Mouse (Mus musculus): Measurements from ENCODE around the gene Pttg1ip.

Gene Pttg1ip

DNA sequence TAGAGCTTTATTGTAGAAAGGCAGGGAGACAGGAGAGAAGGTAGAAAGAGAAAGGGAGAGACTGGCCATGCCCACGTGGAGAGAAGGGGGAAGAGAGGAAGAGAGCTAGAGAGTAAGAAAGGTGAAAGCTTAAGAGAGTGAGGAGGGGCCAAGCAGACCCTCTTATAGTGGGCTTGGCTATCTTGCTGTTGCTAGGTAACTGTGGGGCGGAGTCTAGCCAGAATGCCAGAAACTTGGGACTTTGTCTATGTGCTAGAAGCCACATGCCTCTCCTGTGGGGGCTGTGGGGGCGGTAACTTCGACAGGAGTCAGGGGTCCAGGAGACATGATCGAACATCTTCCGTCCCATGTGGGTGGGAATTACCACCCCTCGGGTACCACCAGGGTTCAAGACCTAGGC lies 12.0 kb upstream of the Pttg1ip start:
- no peak for DNase-seq (ENCODE audit: low read depth, low spot score)

- DNase-seq (ENCODE audit: low read depth, low spot score) = no peak
Observed at GRCm38 (mm10) chr10:77569973-77570658, 11.4 kb upstream of the Pttg1ip start.

DNA sequence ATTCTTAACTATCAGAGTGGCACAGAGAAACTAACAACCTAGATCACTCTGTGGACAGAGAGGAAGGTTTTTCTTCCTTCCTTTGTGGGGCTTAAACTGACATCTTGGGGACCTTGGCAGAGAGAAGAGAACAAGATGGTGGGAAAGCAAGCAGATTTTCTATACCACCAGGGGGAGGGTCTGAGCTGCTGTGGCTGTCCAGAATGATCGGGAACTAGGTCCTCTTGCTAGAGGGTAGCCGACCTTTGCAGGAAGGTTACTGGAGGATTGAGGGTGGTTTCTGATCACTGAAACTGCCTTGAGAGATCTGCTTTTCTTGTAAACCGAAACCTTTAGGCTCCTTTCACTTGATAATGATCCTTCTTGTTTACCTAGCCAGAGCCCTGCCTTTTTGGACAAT lies 9.3 kb upstream of the Pttg1ip start:
- DNase-seq (ENCODE audit: low read depth, low spot score) = no peak

DNA sequence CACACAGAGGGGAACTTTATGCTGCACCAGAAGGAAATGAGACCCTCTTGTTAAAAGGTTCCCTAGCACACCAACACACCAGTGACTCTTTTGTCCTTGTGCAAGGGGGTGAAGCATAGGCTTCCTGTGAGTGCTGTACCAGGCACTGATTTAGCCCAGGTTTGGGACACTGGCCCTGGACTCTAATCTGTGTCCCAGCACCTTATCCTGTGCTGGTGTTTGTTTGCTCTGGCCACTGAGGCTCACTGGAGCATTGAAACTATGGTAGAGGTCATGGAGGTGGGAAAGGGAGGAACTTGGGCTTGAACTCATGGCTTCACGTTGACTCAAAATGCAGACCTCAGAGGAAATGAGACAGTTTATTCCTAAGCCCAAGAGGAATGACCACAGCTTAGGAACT lies 8.4 kb upstream of the Pttg1ip start:
- DNase-seq (ENCODE audit: low read depth, low spot score) = no peak

- no peak for DNase-seq (ENCODE audit: low read depth, low spot score)
Observed at GRCm38 (mm10) chr10:77580027-77580920, 1.2 kb upstream of the Pttg1ip start.

DNA sequence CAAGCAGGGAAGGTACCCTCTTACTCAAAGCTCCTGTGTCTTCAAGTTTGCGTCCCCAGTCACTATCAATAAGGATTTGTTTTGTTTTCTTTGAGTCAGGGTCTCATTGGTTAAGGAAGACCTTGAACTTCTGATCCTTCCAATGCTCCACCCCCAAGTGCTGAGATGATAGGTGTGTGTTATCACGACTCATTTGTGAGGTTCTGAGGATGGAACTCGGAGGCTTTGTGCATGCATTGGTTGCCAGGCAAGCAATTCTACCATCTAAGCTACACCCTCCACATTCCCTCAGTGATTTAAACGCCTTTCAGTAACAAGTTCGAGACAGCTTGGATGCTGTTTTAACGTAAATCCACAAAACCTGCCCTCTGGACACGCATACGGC lies 505 bp upstream of the Pttg1ip start:
- no peak for DNase-seq (ENCODE audit: low read depth, low spot score)

DNA sequence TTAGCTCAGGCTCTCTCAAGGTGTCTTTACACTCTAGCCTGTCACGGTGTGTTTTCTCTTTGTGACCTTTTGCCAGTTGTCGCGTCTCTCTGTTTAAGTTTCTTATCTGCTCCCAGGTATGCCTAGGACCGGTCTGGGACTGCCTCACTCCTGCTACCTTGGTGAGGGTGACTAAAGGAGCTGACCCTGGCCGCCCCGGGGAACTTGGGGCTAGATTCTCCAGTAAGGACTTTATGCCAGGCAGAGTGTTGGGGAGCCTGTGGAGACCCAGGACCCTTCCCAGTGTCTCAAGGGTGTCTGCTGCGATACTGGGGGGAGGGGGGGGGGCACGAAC lies 732 bp downstream of the Pttg1ip start:
- DNase-seq (ENCODE audit: low read depth, low spot score) = no peak

DNA sequence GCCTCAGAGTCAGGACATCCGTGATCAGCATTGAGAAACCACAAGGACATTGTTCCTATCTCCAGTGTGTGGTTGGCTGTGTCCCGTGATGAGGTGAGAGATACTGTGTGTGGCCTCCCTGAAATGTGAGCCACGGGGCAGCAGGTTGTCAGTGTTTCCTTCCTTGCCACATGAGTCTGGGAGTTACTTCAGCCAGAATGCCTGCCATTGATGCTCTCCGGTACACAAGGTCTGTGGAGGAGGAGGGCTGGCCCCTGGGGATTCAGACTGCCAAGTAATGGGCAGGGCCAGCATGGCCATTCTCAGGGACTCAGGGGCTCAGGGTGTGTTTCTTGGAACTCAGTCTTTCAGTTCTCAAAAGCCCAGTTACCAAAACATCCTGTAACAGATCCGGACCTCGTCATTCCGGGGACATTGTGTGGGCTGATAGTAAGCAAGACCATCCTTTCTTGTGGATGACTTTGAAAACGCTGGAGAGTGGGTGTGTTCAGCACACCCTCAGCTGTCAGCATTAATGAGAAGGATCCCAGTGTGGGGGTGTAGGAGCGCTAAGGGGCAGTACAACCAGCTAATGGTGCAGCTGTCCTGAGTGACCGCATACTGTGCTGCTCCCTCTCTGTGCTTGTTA lies 2.4 kb downstream of the Pttg1ip start:
- DNase-seq (ENCODE audit: low read depth, low spot score) = no peak

DNA sequence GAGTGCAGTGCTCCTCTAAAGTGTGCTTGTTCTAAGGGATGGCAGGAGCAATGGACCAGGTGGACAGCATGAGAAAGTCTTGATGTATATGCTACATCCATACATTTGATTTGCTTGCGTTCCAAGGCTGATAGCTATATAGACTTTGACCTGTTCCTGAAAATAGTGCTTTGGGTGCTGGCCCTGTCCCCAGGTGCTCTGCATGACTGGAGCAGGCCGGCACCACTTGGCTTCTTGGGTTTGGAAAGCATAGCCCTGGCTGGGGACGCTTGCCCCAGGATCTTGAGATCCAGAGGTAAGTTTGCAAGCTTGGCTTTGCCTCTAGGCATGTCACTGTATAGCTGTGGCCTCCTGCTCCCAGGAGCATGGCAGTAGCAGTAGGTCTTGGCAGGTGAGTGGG lies 5.1 kb downstream of the Pttg1ip start:
- DNase-seq (ENCODE audit: low read depth, low spot score) = no peak

- no peak for DNase-seq (ENCODE audit: low read depth, low spot score)
Observed at GRCm38 (mm10) chr10:77587091-77587775, 5.7 kb downstream of the Pttg1ip start.

DNA sequence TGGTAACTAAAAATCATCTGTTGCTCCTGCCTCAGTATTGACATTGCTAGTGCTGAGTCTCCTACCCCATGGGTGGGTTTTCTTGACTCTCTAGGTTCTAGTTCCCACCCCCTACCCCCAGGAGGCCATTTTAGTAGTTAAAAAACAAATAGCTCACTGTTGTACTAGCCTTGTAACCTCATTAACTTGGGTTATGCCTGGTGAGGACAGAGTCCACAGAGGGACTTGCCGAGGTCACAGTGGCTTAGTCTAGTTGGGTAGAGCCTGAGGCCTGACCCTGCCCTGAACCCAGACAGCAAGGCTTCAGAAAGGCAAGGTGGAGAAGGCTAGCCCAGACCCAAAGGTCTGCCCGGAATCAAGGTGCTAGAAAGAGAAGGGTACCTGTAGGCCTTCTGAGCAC lies 6.5 kb downstream of the Pttg1ip start:
- no peak for DNase-seq (ENCODE audit: low read depth, low spot score)

- DNase-seq (ENCODE audit: low read depth, low spot score) = no peak
Observed at GRCm38 (mm10) chr10:77589117-77589516, 7.6 kb downstream of the Pttg1ip start.

GRCm38 (mm10) chr10:77589749-77590148 lies 8.2 kb downstream of the Pttg1ip start:
- no peak for DNase-seq (ENCODE audit: low read depth, low spot score)

GRCm38 (mm10) chr10:77590812-77591211 lies 9.3 kb downstream of the Pttg1ip start:
- peak; percentile 68 for DNase-seq (ENCODE audit: low read depth, low spot score)

- DNase-seq (ENCODE audit: low read depth, low spot score) = no peak
Observed at GRCm38 (mm10) chr10:77591546-77591945, 10.0 kb downstream of the Pttg1ip start.

DNA sequence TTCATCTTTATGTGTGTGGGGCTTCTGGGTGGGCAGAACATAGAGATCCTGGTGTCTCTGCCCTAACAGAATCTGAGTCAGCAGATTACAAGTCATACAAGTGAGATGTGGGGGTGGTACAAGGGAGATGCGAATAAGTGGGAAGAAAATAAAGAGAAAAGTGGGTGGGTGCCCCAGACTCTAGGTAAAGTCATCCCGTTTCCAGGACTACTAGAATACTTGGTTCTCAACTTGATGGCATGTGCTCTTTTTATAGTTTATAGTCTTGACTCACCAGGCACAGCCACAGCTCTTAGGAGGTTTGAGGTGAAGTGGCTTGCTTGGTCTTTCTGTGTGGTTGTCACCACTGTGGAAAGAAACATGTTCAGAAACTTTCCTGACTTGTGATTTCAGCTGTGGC lies 14.5 kb downstream of the Pttg1ip start:
- no peak for DNase-seq (ENCODE audit: low read depth, low spot score)

- no peak for DNase-seq (ENCODE audit: low read depth, low spot score)
Observed at GRCm38 (mm10) chr10:77603021-77603420, 21.5 kb downstream of the Pttg1ip start.

DNA sequence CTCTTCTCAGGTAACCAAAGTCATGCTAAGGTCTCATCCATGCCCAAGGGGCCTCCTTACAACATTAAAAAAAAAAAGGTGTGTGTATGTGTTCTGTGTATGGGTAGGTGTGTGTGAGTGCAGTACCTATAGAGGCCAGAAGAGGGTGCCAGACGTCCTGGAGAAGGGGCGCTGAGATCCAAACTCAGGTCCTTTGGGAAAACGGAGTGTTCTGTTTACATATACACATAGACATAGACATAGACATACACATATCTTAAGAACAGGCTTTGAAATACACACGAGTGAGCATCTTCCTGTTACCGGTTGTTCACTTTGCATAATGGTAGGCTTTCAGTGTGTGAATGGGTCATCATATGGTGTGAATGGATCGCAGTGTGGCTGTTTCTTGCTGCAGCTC lies 22.6 kb downstream of the Pttg1ip start:
- DNase-seq (ENCODE audit: low read depth, low spot score) = no peak

- DNase-seq (ENCODE audit: low read depth, low spot score) = no peak
Observed at GRCm38 (mm10) chr10:77604958-77605357, 23.4 kb downstream of the Pttg1ip start.

- no peak for DNase-seq (ENCODE audit: low read depth, low spot score)
Observed at GRCm38 (mm10) chr10:77605368-77605767, 23.8 kb downstream of the Pttg1ip start.

GRCm38 (mm10) chr10:77605908-77606826 lies 24.6 kb downstream of the Pttg1ip start, which contains the start of the genes Sumo3 and Gm49325:
TSS of gene Sumo3 (plus strand) at chr10:77606097.
TSS of gene Gm49325 (plus strand) at chr10:77606197.
- peak; percentile 91 for DNase-seq (ENCODE audit: low read depth, low spot score)

Measured in c-Kit-negative CD71-positive TER-119-positive erythroid progenitor cells, embryonic 14.5 days (primary cell).